Mouse (Mus musculus): ENCODE data around the gene Prtg.

Gene Prtg

DNA sequence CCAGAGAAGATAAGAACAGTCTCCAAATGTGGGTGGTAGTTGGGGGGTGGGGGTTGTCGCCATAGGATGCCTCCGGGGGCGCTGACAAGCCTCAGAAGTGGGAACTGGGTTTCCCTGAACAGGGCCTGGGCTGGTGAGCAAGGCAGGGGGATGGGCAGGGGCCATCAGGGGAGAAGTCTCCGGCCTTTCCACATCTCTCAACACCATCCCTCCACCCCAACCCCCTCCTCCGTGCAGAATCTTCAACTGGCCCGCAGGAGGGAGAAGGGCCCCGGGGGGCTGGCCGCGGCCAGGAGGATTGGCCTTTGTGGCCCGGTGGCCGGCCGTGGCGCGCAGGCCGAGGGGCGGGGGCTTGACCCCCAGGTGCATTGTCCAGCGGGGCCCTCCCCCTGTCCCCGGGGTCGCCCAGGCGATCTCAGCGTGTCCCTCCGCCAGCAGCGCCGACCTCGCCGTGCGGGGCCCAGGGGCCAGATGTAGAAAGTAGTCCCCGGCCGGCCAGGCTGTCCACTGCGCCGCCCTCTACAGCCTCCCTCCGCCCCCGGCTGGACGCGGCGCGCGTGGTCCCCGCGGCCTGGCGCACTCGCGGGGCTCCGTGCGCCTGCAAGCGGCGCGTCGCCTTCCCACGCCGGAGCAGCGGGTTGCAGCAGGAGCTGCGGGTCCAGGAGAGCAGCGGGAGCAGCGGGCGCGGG, at the start of gene Prtg:
Prtg (plus strand) TSS at position 144 of the 689 bp plus-strand sequence.
- DNase-seq (ENCODE audit: low read depth, low spot score), result peak; percentile 41

DNA sequence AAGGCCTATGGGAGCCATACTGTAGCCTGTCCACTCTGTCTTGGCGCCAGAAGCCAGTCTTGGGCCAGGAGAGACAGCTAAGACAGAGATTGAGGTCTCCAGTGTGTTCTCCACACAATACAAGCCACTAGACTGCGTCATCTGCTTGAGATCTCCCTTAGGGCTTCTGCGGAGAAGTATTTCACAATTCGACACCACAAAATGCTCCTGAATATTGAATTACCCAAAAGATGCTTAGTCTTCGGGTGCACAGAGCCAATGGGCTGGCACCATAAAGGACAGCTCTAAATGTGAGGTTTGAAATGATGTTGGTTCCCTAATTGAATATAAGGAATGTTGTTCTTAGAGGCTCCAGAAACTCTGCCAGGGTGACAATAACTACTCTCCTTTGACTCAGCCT, 49.5 kb upstream of the Prtg start:
- no peak for DNase-seq (ENCODE audit: low read depth, low spot score)

DNA sequence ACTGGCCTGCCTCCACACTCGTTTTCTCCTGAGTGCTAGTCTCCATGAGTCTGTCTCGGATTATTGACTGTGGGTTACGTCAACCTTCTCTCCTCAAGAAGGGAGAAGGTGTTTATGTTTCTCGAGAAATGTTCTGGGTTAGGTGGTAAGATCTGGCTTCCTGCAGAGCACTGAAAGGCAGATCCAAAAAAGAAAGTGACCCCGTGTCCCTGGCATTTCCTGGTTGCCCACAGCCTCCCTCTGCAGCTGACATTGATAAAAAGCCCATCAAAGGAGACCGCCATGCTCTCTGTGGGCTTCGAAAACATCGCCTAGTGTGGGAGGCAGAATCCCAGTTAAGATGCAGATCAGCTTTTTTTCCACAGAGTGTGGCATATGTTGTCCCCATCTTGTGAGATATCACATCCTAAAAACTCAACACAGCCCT, 48.0 kb upstream of the Prtg start:
- no peak for DNase-seq (ENCODE audit: low read depth, low spot score)

DNA sequence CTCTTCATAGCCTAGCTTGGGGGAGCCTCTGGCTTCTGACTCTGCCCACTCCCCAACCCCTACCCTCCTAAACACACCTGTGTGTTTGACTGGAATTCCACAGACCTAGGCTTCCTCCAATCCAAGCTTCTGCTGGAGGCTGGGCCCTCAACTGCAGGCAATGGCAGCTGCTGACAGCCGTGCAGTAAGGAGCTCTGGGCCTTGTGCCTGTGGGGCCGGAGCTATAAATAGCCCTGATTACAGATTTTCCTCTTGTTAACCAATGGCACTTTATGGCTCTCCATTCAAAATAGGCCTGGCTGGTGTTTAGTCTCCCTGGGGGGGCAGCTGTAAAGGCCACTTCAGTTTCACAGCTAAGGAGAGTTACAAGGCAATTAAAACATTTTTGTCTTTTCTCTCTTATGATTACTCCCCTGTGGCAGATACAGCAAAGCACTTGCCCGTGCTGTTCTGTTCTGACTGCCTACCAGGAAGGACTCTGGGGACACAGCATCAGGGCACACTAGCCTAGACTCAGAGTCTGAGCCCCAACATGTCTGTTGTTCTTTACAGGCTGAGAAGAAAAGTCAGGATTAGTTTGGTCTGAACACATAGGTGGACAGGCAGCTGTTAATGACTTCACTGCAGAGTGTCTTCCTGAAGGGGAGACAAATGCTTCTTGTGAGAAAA, 43.5 kb upstream of the Prtg start:
- DNase-seq (ENCODE audit: low read depth, low spot score), result peak; percentile 31

DNA sequence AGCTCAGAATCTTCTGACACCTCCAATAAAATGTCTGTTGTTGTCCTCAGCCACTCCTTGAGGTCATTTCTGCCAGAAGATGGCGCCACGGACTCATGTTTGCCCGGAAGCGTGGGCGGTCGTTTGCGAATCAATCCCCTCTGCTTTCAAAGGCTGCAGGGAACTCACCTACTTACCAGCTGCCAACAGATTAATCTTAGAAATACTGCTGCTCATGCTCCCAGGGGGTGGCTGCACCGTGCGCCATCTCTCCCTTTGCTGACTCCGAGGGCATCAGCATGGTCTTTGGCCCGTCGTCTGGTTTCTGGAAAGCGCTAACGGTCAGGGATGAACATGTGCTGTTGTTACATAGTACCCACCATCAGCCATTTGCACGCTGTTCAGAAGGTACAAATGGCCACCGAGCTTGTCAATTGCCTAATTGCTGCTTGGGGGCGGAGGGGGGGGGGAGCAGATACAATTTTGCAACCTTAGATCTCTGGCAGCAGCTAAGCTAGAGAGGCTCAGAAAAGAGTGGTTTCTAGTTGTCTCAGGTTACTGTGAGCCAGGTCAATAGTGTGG, 39.8 kb upstream of the Prtg start:
- peak; percentile 83 for DNase-seq (ENCODE audit: low read depth, low spot score)

DNA sequence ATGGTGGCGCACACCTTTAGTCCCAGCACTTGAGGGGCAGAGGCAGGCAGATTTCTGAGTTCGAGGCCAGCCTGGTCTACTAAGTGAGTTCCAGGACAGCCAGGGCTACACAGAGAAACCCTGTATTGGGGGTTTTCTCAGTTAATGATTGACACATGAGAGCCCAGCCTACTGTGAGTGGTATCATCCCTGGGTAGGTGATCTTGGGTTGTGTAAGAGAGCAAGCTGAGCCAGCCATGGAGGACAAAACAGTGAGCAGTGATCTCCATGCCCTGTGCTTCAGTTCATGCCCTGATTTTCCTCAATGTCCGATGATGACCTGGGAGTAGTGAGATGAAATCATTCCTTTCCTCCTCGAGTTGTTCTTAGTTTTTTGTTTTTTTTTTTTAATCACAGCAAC, 31.7 kb upstream of the Prtg start:
- no peak for DNase-seq (ENCODE audit: low read depth, low spot score)

DNA sequence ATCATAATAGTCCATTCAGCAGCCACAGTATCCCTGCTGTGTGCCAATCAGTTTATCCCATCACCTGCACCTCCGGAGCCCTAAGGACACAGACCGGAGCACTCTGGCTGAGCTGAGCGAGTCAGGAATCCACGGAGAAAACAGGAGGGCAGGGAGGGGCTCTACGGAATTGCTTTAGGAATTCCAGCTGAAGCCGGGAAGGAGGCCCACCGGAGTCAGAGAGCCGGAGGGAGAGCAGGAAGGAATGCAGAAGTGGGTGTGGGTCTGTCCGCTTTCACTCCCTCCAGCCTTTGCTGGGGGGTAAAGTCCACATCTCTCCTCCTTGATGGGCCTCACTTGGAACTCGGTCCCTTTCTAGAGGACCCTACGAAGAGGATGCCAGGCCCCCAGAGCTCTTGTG, 27.7 kb upstream of the Prtg start:
- no peak for DNase-seq (ENCODE audit: low read depth, low spot score)

DNA sequence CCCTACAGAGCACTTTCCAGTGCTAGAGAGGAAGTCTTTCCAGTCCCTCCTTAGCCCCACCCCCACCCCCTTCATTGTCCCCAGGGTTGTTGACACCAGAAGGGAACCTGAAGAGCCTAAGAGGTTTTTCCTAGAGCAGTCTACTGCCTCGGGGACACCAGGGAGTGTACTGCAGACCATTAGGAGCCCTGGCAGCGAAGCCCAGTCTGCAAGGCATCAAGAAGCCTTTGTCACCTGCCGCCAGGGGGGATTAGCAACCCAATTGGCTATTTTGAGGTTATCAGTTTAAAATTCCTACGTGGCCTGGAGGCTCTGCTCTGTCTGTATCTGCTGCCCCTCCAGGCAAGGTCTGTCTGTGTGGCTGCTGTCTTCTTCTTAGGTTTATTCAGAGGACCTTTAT, 26.9 kb upstream of the Prtg start:
- no peak for DNase-seq (ENCODE audit: low read depth, low spot score)

DNA sequence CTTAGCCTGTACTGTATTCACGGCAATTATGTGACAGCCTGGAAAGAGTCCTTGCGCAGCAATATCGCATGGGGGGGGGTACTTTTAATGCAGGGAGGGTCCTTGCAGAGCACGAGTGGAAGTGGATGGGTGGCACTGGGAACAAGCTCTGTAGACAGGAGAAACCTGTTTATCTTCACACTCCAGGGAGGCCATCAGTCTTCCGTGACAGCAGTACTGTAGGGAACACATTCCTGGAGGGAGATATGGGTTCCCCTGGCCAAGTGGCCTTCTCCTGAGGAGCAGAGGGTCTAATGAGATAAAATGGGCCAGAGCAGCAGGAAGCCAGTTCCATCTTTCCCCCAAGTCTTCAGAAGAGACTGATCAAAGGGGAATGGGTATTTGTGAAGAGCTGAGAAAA, 26.0 kb upstream of the Prtg start:
- DNase-seq (ENCODE audit: low read depth, low spot score), result no peak

DNA sequence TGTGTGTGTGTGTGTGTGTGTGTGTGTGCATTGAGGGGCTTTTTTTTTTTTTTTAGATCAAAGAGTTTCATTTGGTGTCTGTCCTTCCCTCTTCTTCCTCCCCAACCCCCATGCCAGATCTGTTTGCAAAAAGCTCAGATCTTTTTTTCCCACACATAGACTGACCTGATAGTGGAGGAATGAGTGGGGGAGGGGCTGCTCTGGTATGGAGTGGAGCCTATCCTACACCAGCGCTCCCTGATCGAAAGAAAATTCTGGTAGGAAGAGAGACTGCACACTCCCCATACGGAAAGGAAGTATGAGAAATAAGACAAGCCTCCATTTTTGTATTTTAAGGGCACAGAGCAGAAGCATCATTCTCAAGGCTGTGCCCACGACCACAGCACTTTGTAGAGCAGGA, 25.2 kb upstream of the Prtg start:
- no peak for DNase-seq (ENCODE audit: low read depth, low spot score)

DNA sequence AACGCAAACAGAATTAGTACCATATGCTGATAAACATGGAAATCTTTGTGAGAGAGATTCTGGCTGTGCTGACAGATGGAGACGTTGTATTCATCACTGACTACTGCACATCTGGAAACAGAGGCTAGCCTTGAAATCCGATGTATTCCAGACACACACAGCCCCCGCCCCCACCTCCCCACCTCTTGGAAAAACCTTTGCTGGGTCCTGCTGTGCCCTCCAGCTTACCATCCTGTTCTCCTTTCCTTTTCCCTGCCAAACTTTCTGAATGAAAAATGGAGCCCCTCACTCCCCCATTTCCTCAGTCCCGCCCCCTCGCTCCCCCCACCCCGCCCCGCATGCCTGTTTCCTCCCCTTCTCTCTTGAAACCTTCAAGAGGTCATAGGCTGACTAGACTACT, 24.6 kb upstream of the Prtg start:
- no peak for DNase-seq (ENCODE audit: low read depth, low spot score)

DNA sequence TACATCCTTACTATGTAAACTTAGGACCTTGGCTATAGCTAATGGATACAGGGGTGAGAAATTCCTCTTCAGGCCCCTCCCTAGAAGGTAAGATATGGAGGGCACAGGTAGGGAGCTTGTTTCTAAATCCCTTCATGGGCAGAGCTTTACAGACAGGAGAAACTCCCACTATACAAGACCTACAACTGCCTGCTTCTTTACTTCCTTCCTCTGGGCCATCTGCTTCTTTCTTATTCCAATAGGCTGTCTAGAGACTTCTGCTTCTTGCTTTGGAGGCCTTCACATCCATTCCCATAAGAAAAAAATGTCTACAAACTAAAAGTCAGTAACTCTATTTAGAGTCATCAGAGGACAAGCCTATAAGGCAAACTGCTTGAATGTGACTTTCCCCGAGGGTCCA, 18.9 kb upstream of the Prtg start:
- DNase-seq (ENCODE audit: low read depth, low spot score), result no peak

DNA sequence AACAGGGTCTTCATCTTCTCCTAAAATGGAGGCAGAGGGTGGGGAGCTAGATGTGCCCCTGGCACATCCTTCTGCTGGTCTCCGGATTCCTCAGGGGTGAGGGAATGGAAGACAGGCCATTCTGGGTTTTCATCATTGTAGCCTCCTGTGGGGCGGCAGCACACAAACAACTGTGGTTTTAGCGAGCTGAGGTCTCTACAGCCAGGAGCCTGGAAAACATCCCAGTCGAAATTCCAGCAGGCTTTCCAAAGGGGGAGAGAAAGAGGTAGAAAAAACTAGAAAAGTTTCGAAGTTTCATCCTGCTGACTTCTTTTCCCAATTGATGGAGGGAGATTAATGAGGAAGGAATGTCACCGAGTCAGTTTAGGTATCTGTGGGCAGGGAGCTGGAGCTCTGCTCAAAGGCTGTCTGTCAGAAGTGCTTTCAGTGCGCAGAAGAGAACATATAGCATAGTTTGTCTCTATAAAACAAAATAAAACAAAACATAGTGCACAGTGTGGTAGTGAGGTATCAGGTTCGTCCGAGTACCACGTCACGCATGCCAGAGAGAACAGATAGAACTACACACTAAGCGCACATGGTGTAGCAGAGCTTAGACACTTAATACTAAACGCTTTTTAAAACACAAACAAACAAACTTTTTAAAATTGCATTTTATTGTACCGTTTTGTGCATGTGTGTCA, 16.0 kb upstream of the Prtg start:
- DNase-seq (ENCODE audit: low read depth, low spot score), result no peak

DNA sequence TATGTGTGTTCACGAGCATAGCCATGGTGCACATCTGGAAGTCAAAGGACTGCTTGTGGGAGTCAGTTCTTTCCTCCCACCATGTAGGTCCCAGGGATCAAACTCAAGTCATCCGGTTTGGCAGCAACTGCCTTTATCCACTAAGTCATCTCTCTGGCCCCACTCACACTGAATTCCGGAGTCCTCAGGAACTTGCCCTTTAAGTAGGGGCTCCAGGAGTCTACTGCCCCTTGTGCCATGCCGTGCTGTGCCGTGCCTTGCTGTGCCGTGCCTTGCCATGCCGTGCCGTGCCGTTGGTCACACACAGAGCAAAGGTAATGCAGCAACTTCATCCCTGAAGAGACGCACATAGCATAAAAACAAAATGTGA, 15.5 kb upstream of the Prtg start:
- DNase-seq (ENCODE audit: low read depth, low spot score), result no peak

DNA sequence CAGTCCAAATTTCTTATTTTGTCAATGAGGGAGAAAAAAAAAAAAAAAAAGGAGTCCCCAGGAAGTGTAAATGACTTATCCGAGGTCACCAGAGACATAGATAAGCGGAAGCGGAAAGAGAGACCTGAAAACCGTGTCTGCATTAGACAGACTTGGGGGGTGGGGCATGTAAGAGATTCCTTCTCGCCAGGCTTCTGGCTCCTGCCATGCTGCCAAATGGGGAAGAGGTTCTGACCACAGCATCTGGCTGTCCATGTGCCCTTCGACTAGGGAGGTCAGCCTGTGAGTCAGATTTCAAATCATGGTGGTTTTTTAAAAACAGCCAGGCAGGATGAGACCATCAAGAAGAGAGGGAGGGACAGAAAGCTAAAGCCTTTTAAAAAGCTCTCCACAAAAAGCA, 15.0 kb upstream of the Prtg start:
- DNase-seq (ENCODE audit: low read depth, low spot score), result no peak

DNA sequence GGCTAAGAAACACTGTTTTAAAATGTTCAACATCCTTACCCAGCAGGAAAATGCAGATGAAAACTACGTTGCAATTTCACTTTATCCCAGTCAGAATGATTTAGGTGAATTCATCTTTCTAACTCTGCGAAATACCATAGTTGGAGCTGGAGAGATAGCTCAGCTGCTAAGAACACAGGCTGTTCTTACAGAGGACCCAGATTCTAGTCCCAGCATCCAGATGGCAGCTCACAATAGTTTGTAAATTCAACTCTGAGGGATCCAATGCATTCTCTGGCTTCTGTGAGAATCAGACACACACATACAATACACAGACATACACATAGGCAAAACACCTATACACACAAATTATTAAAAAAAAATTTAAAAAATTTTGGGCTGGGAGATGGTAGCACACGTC, 11.4 kb upstream of the Prtg start:
- DNase-seq (ENCODE audit: low read depth, low spot score), result no peak

DNA sequence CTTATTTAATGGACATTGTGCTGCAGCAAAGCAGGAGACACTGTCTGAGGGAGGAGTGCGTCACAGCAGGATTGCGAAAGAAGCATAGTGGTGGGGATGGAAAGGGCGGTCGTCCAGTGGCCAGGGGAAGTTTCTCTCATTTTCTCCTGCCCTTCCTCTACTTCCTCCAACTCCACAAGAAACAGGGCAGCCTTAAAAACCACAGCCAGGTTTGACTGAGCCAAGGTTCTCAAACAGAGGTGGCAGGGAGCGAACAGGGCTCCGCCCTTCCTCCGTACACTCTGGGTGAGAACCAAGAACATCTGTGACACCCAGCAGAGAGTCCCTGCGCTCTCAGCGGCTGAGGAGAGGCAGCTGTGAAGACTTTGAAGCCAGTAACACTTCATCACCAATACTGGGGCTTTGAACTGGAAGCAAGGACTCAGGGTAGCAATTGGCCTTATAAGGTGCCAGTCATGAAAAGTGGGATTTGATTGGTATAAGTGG, 9.5 kb upstream of the Prtg start:
- DNase-seq (ENCODE audit: low read depth, low spot score), result no peak

DNA sequence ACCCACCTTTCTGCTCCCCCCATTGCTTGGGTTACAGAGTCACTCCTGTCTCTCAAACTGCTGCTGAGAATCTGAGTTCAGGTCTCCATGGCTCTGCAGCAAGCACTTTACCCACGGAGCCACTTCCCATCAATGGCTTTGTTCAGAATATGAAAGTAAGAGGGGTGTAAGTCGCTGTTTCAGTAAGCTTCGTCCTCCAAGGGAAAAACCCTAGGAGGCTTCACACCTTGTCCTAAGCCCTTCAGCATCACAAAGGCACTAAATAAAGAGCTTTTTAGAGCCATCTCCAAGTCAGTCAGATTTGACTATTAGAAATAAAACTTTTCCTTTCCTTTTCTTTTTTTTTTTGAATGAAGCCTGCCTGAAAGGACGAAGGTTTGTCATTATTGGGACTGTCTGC, 3.4 kb upstream of the Prtg start:
- DNase-seq (ENCODE audit: low read depth, low spot score), result no peak

DNA sequence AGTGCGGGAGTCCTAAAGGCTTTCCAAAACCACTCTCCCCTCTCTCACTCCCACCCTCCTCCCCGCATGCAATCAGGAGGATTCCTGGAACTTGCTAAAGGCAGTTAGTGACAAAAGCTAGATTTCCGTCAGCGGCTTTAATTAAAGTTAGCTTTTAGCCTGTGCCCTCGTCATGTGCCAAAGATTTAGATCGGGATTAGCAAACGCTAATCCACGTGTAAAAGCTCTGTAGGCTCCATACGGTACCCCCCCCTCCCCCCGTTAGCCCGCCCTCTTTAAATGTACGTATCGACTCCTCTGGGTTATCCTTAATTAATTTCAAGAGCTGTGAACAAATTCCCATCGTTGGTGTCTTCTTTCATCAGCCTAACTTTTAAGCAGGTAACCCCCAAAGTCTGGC, 528 bp upstream of the Prtg start:
- peak; percentile 45 for DNase-seq (ENCODE audit: low read depth, low spot score)

DNA sequence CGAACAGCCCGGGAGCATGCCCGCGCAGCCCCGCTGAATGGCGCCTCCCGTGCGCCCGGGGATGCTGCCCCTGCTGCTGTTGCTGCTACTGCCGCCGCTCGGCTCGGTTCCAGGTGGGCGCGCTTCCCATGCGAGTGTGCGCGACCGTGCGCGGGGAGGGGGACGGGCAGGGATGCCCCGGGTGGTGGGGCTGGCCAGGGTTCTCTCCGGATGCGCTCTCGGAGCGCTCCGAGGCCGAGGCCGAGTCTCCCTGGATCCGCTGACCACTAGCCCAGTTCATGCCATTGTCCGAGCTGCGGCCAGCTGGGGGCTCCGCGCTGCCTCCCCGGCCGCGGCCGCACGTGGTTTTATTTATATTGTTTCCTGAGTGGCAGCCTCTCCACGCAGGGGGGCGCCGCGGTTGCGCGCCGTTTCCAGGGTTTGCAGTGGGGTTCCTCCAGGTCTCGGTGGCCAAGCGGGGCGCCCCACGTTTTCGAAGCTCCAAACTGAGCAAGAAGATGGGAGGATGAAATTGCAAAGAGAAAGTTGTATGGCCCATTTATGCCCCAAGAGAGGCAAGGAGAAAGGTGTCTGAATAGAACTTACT, 839 bp downstream of the Prtg start:
- DNase-seq (ENCODE audit: low read depth, low spot score), result peak; percentile 40

DNA sequence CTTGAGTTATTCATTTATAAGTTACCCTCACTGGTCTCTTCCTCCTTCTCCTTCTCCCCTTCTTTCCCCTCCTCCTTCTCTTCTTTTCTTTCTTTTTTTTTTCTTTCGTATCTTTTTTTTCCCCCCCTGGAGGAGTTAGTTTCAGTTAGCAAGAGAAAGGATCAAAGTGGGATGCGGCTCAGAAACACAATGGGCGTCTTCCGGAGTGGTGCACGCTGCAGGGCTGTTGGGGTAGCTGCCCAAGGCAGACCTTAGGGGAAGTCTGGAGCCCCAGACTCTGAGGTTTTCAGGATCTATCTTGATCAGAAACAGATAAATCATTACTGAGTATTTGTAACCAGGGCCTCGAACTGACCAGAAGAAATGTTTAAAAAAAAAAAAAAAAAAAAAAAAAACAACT, 1.5 kb downstream of the Prtg start:
- no peak for DNase-seq (ENCODE audit: low read depth, low spot score)

DNA sequence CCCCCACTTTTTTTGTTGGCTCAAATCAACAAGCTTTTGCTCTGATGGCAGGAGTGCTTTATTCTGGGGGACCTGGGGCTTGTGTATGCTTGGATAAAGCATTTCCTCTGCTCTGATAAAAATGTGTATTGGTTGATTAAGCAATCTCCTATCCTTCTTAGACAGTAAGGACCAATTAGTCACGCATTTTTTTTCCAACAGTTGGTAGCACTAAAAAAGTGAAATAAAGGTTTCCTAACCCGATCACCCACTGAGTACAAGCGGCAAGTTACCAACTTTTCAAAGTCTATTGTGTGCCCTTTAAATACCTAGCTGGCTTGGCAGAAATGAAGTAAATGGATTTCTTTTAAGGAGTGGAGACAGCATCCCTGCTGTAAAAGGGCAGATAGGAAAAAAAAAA, 1.9 kb downstream of the Prtg start:
- no peak for DNase-seq (ENCODE audit: low read depth, low spot score)
